Mouse (Mus musculus) B cell, adult 2 months (primary cell): ENCODE data around the gene Coro7.
"Not testable (repeated sequence)": the region's sequence is repeated elsewhere in the genome, so short reads cannot be mapped to it uniquely, and the experiment has no call there.

Source experiments
- DNase-seq, 2 experiments: peaks; one replicate each; pipeline ENCODE4 v3.0.0; 2022

The Coro7 gene

GRCm38 (mm10) chr16:4679121-4680018 is at the start of gene Coro7:
Gene Coro7 (minus strand): TSS chr16:4679777.
- peak; percentile 88 to 90 for DNase-seq

- DNase-seq: no peak
Observed at GRCm38 (mm10) chr16:4727963-4728362, 48.4 kb upstream of the Coro7 start.

GRCm38 (mm10) chr16:4727526-4727925 is 47.9 kb upstream of the Coro7 start:
- DNase-seq: no peak

- DNase-seq: no peak
Observed at GRCm38 (mm10) chr16:4726528-4727128, 47.1 kb upstream of the Coro7 start.

- peak; percentile 97 to 98 for DNase-seq
Observed at GRCm38 (mm10) chr16:4725780-4726527, 46.4 kb upstream of the Coro7 start, which contains the start of gene Hmox2. Gene Hmox2 (plus strand): TSS chr16:4726361.

GRCm38 (mm10) chr16:4725266-4725665 is 45.7 kb upstream of the Coro7 start:
- no peak for DNase-seq

- peak in 1 of 2 experiments; percentile 33 for DNase-seq
Observed at GRCm38 (mm10) chr16:4722915-4723209, 43.3 kb upstream of the Coro7 start.

GRCm38 (mm10) chr16:4722128-4722914 is 42.7 kb upstream of the Coro7 start:
- peak; percentile 34 to 40 for DNase-seq

- DNase-seq: peak; percentile 62 to 65
Observed at GRCm38 (mm10) chr16:4718753-4719518, 39.4 kb upstream of the Coro7 start, which contains the start of gene Nmral1. Gene Nmral1 (minus strand): TSS chr16:4719356.

GRCm38 (mm10) chr16:4717866-4718265 is 38.3 kb upstream of the Coro7 start:
- peak in 1 of 2 experiments; percentile 13 for DNase-seq

- DNase-seq: no peak
Observed at GRCm38 (mm10) chr16:4713861-4714710, 34.5 kb upstream of the Coro7 start.

GRCm38 (mm10) chr16:4711173-4711572 is 31.6 kb upstream of the Coro7 start:
- no peak for DNase-seq

GRCm38 (mm10) chr16:4705541-4705940 is 26.0 kb upstream of the Coro7 start:
- DNase-seq: no peak

GRCm38 (mm10) chr16:4702646-4703045 is 23.1 kb upstream of the Coro7 start:
- no peak for DNase-seq

GRCm38 (mm10) chr16:4701211-4701610 is 21.6 kb upstream of the Coro7 start:
- DNase-seq: no peak

GRCm38 (mm10) chr16:4689371-4689770 is 9.8 kb upstream of the Coro7 start:
- DNase-seq: not testable (repeated sequence)

- no peak for DNase-seq
Observed at GRCm38 (mm10) chr16:4684457-4684791, 4.8 kb upstream of the Coro7 start.

GRCm38 (mm10) chr16:4683581-4684456 is 4.2 kb upstream of the Coro7 start:
- peak; percentile 97 to 98 for DNase-seq

GRCm38 (mm10) chr16:4683193-4683580 is 3.6 kb upstream of the Coro7 start:
- DNase-seq: no peak

- DNase-seq: no peak
Observed at GRCm38 (mm10) chr16:4682628-4683179, 3.1 kb upstream of the Coro7 start.
